Mouse (Mus musculus): Measurements from ENCODE around the gene Sfrp2. TPM values are rescaled to one million over a fixed set of nuclear protein-coding genes. Genes with fewer than 3 reads are reported as not detected.

The Sfrp2 gene
- total RNA-seq, 2 experiments from 2014 or later, result not detected

DNA sequence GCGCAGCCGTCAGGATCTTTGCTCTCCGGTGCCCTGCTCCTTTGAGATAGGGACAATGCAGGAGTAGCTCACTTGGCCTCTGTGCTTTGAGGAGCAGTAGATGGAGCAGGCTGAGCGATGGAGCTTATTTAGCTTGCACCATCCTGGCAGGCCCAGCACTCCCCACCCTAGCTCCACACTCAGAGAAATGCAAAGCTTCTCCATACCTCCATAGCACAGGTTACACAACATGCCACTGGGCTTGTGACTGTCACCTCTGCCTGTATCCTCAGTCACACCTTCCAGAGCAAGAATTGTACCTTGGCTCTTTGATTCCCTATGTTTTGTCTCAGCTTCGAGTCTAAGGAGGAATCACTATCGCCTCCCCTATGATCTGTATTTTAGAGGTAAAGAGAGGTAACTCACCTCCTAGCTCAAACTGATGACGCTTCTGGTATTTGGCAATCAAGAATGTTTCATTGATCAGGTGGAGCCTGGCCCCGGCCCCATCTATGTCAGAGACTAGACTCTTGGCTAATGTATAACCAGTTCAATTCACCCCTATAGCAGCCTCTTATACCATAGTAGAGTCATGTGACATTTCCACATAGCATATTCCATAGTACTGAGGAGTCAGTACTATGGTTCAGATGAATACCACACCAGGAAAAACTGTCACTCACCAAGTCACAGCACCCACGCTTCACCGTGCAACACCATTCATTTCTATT, 5.2 kb downstream of the Sfrp2 start:
- ATAC-seq (ENCODE audit: poor library complexity, severe bottlenecking), result no peak

DNA sequence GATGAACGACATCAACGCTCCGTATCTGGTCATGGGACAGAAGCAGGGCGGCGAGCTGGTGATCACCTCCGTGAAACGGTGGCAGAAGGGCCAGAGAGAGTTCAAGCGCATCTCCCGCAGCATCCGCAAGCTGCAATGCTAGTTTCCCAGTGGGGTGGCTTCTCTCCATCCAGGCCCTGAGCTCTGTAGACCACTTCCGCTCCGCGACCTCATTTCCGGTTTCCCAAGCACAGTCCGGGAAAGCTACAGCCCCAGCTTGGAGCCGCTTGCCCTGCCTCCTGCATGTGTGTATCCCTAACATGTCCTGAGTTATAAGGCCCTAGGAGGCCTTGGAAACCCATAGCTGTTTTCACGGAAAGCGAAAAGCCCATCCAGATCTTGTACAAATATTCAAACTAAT, 7.2 kb downstream of the Sfrp2 start:
- no peak for ATAC-seq (ENCODE audit: poor library complexity, severe bottlenecking)

DNA sequence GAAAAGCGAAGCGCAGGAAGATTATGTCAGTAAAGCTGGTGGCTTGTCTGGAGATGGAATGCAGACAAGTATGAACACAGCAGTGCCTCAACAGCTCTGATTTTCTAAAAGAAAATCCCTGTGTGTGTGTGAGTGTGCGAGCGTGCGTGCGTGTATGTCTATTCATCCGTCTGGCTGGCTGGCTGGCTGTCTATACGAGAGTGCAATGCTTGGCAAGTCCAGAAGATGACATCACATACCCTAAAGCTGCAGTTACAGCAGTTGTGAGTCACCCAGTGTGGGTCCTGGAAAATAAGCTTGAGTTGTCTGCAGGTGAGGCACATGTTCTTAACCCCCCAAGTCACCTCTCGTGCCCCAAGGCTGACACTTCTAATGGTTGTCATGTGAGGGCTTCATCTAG, 9.3 kb downstream of the Sfrp2 start:
- no peak for ATAC-seq (ENCODE audit: poor library complexity, severe bottlenecking)

DNA sequence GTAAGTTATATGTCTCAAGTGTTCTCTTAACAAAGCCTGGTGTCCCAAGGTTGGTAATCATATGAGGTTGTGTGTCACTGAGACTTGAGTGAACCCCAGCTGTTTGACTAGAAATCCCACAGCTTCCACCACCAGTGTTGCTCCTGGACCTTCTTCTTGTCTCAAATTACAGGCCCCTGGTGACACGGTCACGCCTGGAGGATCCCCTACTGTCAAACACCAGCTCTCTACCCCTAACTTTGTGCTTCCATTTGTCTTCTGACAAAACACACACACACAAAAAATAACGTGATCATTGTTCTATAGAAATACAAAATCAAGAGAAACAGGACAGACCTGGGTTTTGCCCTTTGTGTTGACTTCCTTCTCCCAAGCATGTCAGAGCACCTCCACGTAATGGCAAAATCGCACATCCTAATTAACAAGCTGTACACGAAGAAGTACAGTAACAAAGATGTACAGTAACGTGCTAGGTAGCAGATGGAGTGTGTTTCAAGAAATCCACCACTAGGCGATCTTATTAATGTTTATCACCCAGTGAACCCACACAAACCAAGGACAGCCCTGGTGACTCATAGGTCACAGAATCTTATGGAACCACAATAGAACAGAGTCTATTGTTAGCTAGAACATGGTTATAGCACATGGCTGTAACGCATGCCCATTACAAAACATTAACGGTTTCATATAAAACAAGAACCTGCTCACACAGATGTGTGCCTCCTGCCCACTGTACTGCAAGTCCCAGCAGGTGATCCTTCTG, 15.5 kb downstream of the Sfrp2 start:
- no peak for ATAC-seq (ENCODE audit: poor library complexity, severe bottlenecking)

DNA sequence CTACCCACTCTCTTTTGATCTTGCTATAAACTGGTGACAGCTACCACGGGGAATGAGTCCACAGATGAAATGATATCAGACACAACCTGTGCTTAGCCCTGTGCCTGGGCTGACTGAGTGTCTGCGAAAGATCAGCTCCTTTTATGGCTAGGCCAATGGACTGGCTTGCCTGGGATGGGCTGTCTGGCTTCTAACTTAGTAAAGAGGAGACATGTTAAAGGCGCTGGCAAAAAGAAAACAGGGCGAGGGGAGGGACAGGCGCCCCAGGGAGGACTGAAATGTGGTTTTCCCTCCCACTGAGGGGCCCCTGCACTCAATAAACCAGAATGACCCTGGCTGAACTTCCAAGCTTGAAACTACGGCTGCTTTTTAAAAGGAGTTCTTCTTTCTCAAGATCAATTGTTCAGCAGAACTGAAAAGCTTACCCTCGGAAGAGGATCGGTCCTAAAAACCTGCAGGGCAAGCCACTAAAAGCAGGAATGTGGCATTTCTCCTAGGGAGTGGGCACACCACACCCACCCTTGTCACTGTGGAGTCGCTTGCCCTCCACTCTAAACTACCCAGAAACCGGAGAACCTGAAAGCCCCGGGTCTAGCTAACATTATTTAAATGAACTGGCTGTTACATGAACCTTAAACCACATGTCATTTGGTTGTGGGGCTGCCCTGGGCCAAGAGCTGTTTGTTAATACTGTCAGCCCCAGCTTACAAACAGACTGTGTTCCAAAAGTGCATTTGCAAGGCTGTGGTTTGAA, 17.8 kb downstream of the Sfrp2 start:
- no peak for ATAC-seq (ENCODE audit: poor library complexity, severe bottlenecking)

DNA sequence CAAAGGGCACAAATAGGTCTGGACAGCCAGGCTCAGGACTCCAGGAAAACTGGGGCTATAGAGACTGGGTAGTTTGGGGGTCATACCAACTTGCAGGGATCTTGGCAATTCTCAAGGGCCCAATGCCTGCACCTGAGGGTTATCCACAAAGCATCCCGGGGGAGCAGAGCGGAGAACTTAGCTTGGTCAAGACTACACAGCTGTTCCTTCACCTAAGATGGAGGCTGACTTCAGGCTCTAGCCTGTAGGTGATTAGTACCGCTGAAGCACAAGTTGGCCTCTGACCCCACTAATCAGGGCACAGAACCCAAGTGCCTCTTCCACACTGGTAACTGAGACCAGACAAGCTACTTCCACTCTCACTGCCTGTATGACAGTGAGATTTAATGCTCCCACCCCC, 18.6 kb downstream of the Sfrp2 start:
- no peak for ATAC-seq (ENCODE audit: poor library complexity, severe bottlenecking)

DNA sequence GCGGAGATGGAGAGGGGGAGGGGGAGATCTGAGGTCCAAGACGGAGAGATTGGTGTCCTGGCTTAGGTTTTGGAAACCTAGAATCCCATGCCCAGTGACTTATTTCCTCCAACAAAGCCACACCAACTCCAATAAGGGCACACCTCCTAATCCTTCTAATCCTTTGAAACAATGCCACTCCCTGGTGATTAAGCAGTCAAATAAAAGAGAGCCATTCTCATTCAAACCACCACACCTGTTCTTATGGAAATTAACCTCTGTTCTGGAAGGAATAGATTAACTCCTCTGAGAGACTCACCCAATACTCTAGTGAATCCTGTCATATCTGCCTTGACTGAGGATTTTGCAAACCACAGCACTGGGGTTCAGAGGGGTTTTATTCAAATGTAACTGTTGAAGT, 21.0 kb downstream of the Sfrp2 start:
- no peak for ATAC-seq (ENCODE audit: poor library complexity, severe bottlenecking)

DNA sequence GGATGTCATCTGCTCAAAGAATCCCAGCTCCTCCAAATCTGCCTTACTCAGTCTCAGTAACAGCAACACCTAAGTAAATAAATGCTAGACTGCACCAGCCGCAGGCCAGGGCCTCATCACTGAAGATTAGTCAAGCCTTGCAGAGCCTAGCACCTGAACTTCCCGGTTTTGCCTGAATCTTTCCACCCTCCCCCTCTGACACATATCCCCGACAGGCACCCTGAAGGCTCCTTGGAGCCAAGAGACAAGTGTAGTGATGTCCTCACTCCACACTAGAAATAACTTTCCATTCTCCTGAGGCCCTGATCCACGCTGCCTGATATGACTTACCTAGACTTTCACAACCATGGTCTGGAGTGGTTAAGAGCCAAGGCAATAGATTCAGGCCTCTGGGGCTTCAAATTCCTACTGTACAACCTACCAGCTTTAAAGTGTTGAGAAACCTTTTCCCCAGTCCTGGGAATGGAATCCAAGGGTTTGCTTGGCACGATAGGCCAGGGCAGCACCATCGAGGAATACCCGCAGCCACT, 21.7 kb downstream of the Sfrp2 start:
- ATAC-seq (ENCODE audit: poor library complexity, severe bottlenecking), result no peak

DNA sequence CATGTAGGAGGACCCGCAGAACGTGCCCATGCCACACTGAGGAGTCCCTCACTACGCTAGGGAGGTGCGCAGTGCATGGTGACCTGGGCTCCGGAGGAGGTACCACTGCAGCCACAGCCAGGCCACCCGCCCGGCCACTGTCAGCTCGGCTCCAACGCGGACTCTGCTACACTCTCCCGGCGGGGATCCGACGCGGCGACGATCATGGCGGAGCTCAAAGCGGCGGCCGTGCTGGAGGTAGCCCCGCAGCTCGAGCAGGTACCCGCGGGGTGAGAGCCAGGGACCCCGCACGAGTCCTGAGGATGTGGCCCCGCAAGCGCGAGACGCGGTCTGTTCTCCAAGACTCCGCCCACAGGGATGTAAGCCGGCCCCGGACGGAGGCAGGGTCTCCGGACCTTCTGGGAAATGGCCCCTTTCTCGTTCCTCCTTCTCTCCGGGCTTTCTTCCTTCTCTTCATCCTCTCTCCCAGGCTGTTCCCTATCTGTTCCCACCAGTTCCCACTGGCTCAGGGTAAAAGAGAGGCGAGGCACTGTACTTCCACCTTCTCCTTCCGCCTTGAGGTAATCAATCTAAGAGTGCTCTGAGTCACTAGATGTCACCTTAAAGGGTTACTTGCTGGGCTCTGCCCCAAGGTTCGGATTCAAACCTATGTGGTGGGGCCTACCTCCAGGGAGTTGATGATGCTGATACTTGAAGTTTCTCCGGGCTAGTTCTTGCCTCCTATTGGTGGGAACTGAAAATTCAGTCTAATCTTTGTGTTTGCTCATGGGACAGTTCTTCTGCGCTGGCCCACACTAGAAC, 23.7 kb downstream of the Sfrp2 start:
- peak; percentile 66 for ATAC-seq (ENCODE audit: poor library complexity, severe bottlenecking)

DNA sequence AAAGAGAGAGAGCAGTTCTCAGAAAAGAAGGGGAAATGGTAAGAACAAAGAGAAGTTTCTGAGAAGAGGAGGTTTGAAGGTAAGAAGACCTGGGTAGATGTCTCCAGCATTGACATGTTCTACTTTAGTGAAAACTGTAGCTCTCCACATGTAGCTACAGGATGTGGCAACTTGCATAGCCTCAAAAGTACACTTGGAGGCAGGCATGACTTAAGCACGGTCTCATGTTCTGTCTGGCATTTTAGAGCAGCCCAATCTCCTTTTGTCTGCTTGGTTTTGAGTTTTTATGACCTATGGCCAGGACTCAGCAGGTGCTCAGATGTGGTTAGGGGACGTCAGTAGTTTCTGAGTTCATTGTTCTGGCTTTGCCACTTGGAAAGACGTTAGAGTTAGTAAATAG, 25.3 kb downstream of the Sfrp2 start:
- ATAC-seq (ENCODE audit: poor library complexity, severe bottlenecking), result no peak

DNA sequence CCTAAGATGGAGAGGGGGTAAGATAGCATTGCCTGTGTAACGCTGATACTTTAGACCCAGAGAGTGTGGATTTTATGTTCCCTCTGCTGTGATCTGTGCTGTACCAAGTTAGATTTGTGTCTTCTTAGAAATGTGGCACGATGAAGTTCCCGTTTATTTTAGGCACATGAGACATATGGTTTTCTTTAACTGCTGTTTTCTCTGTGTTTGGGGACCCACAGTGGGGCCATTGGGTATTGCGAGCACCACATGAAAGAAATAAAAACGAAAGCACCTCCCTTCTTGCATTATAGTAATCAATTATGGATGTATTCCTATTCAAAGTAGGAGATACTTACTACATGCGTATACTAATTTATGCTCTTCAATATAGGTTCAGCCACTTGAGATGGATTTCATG, 31.0 kb downstream of the Sfrp2 start:
- ATAC-seq (ENCODE audit: poor library complexity, severe bottlenecking), result no peak

DNA sequence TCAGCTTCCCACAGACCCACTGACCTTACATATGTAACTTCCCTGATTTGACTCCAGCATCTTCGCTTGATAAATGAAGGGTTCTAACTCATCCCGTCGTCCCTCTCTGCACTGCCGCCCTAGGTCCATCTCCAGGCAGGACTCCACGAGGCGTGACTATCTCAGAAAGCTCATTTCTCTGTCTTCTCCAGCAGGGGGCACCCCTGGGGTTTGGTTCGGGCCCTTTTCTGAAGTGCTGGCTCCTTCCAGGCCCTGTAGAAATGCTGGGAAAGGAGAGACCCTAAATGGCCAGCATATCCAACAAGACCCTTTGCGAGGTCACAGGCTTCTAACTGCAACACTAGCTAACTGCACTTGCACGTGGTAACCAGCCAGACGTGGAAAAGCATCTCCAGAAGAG, 31.7 kb downstream of the Sfrp2 start:
- ATAC-seq (ENCODE audit: poor library complexity, severe bottlenecking), result peak; percentile 96

DNA sequence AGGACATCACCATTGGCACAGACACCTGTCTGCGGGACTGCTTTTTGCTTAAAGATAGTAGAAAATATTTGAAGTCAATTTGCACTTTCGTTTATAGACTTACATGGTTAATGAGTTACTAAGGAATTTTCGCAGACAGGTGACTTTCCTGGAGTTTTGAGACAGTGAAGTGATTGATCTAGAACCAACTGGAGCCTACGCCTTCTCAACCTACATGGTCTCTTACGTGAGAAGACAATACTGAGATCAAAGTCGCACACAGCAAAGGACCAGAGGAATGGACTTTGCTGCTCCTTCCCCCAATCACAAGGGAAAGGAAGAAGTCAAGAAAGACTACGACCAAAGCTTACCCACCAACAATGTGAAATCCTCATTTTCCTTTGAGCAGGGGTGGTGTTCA, 33.4 kb downstream of the Sfrp2 start:
- no peak for ATAC-seq (ENCODE audit: poor library complexity, severe bottlenecking)

DNA sequence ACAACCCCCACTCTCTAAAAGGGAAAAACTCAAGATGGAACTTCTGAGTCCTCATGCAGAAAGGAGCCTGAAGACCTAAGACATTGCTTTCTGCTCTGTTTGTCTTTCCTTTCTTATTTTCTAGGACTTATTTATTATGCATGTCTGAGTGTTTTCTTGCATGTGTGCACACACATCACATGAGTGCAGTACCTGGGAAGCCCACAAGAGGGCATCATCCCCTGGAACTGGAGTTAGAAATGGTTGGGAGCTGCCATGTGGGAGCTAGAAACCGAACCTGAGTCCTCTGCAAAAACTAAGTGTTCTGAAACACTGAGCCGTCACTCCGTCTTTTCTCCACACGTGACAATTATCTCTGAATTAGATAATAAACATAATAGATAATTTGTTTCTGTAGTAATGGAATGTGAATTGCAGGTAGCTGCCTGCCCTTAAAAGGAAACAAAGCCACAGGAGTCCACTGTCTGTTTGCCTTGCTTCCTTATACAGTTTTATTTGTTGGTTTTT, 35.6 kb downstream of the Sfrp2 start:
- ATAC-seq (ENCODE audit: poor library complexity, severe bottlenecking), result no peak

DNA sequence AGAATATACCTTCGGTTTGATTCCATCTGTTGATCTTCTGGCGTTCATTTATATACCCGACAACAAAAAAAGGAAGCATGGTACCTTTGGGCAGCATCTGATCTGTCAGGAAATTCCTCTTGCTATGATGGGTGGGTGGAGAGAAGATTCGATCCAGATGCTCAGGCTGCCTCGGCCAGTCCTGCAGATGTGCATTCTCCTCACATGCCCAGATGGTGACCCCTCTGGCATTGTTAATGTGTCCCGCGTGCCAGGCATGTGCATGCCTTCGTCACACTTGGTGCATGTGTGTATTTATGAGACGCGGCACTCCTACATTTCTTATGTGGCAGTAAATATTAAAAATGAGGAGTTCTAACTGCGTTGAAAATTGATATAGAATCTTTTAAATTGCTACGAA, 42.4 kb downstream of the Sfrp2 start:
- no peak for ATAC-seq (ENCODE audit: poor library complexity, severe bottlenecking)

DNA sequence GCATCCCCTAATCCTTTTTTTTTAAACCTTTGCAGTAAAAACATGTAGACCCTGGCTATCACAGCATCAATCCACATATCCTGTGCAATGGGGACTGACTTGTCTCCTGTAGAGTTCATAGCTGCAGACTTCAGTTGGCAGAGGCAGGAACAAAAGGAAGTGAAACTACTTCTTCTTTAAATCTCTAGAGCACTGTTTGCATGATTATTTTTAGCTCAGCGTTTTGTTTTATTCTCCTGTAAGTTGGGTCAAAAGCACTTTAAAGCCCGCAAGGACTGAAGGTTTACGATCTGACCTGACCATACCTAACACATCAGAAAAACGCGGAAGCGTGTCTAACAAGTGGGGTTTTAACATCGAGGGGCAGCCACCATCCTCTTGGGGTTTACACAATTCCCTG, 45.9 kb downstream of the Sfrp2 start:
- ATAC-seq (ENCODE audit: poor library complexity, severe bottlenecking), result peak; percentile 86

DNA sequence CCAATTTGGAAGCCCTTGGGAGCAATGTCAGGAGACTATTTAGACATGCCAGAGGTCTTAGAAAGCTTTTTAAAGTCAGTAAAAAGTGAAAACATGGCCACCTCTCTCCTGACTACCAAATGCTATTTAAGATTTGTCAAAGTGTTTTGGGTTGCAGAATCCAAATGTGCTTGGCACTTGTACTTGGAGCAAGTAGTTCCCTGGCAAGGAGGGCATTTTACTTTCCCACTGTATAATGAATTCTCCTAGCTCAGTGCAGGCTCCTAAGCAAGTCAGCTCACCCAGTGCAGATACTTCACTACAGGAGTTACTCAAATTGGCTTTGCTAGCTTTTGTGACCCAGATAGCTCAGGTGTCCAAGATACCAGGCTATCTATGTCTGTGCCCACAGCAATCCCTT, 46.7 kb downstream of the Sfrp2 start:
- no peak for ATAC-seq (ENCODE audit: poor library complexity, severe bottlenecking)

DNA sequence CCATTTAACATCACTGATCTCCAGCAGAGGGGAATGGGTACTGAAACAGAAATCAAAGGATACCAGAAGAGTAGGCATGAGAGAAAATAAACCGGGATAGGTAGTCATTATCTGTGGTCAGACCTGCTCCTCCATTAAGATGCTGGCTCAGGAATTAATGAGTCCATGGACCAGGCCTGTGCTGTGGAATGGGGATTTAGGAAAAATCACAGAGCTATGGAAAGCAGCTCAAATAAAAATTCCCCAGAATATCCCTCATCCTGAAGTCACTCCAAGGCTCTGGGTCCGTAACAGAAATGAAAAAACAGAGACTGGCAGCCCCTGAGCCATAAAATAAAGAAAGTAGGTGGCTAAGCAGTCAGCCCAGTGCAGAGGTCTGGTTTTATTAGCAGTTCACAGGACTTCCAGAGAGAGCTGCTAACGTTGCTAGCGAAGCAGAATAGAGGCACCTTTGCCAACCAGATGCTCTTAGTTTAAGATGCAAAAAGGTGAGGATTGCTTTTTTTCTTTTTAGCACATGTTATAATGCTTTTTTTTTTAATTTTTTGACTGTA, 50.3 kb downstream of the Sfrp2 start:
- no peak for ATAC-seq (ENCODE audit: poor library complexity, severe bottlenecking)

DNA sequence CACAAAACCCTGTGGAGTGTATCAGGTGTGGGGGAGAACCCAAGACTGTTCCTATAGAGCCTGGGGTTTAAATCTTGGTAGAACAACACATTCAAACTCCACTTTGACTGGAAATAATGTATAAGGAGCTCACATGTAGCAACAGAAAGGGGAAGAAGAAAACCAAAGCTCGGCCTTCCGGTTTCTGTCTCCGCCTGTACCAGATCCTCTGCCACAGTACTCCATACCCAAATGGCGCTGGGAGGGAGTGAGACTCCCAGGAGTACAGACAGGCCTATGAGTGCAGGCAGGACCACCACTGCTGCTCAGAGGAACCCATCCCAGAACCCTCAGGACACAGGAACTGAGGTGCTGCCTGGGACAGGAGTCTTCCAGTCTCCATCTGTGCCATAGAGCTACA, 57.7 kb downstream of the Sfrp2 start:
- ATAC-seq (ENCODE audit: poor library complexity, severe bottlenecking), result peak; percentile 83

All from megakaryocyte, adult 5-6 weeks (primary cell).